Mouse (Mus musculus) heart, postnatal 14 days (tissue): ENCODE measurements around the gene Gm266. TPM values are rescaled to one million over a fixed set of nuclear protein-coding genes. Genes with fewer than 3 reads are reported as not detected.
A peak's percentile ranks its signal among the peaks of the same experiment; 100 is the strongest.

Experiments
- DNase-seq, 2 experiments: peaks; one replicate each; pipeline ENCODE4 v3.0.0; 2021 to 2022
- intact Hi-C: fragments of 180-260 bp; cut with DNase I; formaldehyde crosslinking; loops from one replicate; pipeline ENCODE4 v1.15.1; 2025
- total RNA-seq, 2 experiments: library from RNA; stranded (reverse); gene quantifications; 2 replicates each; pipeline ENCODE4 v1.2.3; 2021

Gm266 gene
- total RNA-seq, 2 experiments from 2014 or later, result 1.2 to 1.7 TPM

GRCm38 (mm10) chr12:111463570-111463969 is 22.1 kb downstream of the Gm266 start:
- no peak for DNase-seq
- intact Hi-C loops, result no loop called here

GRCm38 (mm10) chr12:111457742-111458141 is 27.9 kb downstream of the Gm266 start:
- peak in 1 of 2 experiments; percentile 48 for DNase-seq
- intact Hi-C loops, result no loop called here

- intact Hi-C loops, result no loop called here
- no peak for DNase-seq
Observed at GRCm38 (mm10) chr12:111455860-111456259, 29.8 kb downstream of the Gm266 start.

GRCm38 (mm10) chr12:111455311-111455846 is 30.2 kb downstream of the Gm266 start:
- intact Hi-C loops, result no loop called here
- DNase-seq, result peak in 1 of 2 experiments; percentile 40

GRCm38 (mm10) chr12:111454543-111455280 is 30.9 kb downstream of the Gm266 start:
- DNase-seq, result peak in 1 of 2 experiments; percentile 25
- intact Hi-C loops, result no loop called here

- DNase-seq, result peak in 1 of 2 experiments; percentile 49
- intact Hi-C loops, result no loop called here
Observed at GRCm38 (mm10) chr12:111454021-111454420, 31.6 kb downstream of the Gm266 start.

- intact Hi-C loops, result no loop called here
Observed at GRCm38 (mm10) chr12:111451561-111451960, 34.1 kb downstream of the Gm266 start.

GRCm38 (mm10) chr12:111450359-111450758 is 35.3 kb downstream of the Gm266 start:
- intact Hi-C loops, result no loop called here
- peak; percentile 67 to 71 for DNase-seq

More at GRCm38 (mm10) chr12:111451561-111451960, 34.1 kb downstream of the Gm266 start:
- DNase-seq, result no peak

GRCm38 (mm10) chr12:111448931-111449705 is 36.5 kb downstream of the Gm266 start:
- no peak for DNase-seq
- intact Hi-C loops, result no loop called here

- no peak for DNase-seq
- intact Hi-C loops, result loop anchor here (2.0 kb wide), 1 partner anchor 17 kb away; no protein-coding TSS in a partner anchor
Observed at GRCm38 (mm10) chr12:111447898-111448760, 37.5 kb downstream of the Gm266 start.

GRCm38 (mm10) chr12:111447350-111447749 is 38.3 kb downstream of the Gm266 start:
- intact Hi-C loops, result loop anchor here (2.0 kb wide), 1 partner anchor 17 kb away; no protein-coding TSS in a partner anchor
- DNase-seq, result no peak

GRCm38 (mm10) chr12:111446745-111447144 is 38.9 kb downstream of the Gm266 start:
- intact Hi-C loops, result loop anchor here (2.0 kb wide), 1 partner anchor 16 kb away; no protein-coding TSS in a partner anchor
- no peak for DNase-seq

- intact Hi-C loops, result loop anchor here (2.0 kb wide), 1 partner anchor 15 kb away; no protein-coding TSS in a partner anchor
Observed at GRCm38 (mm10) chr12:111445890-111446613, 39.6 kb downstream of the Gm266 start.

GRCm38 (mm10) chr12:111445161-111445889 is 40.3 kb downstream of the Gm266 start:
- no peak for DNase-seq
- intact Hi-C loops, result no loop called here

More at GRCm38 (mm10) chr12:111445890-111446613, 39.6 kb downstream of the Gm266 start:
- DNase-seq, result no peak

GRCm38 (mm10) chr12:111443921-111444831 is 41.4 kb downstream of the Gm266 start:
- no peak for DNase-seq
- intact Hi-C loops, result no loop called here

- DNase-seq, result peak in 1 of 2 experiments; percentile 70
- intact Hi-C loops, result no loop called here
Observed at GRCm38 (mm10) chr12:111443011-111443870, 42.4 kb downstream of the Gm266 start.
